Mouse (Mus musculus) heart, adult 2 months (tissue): ENCODE measurements around the gene Zfand5. TPM values are rescaled to one million over a fixed set of nuclear protein-coding genes. Genes with fewer than 3 reads are reported as not detected.

Experiments used
- DNase-seq, 2 experiments: peaks; one replicate each; pipeline ENCODE4 v3.0.0; 2021
- H3K27ac ChIP-seq: fragments of 200-600 bp; 2 replicates; pipeline ENCODE4 v1.8.1; 2022
- H3K27me3 ChIP-seq: fragments of 200-500 bp; 2 replicates; pipeline ENCODE4 v1.6.1; 2012; ENCODE audit warnings: mild to moderate bottlenecking, low read length, inconsistent platforms, mixed read lengths; ENCODE audit not compliant: control insufficient read depth, insufficient read depth
- H3K36me3 ChIP-seq: fragments of 200-500 bp; 2 replicates; pipeline ENCODE4 v1.6.1; 2012; ENCODE audit warnings: low read length, inconsistent platforms; ENCODE audit not compliant: control insufficient read depth, insufficient read depth
- H3K4me1 ChIP-seq: fragments of 200-500 bp; 2 replicates; pipeline ENCODE4 v1.6.1; 2011; ENCODE audit warnings: low read length; ENCODE audit not compliant: control insufficient read depth, insufficient read depth
- H3K4me3 ChIP-seq: fragments of 200-600 bp; 2 replicates; pipeline ENCODE4 v1.8.1; 2022
- H3K79me2 ChIP-seq: fragments of 200-500 bp; replicated peaks from 2 replicates; pipeline ENCODE4 v1.6.1; 2012; ENCODE audit warnings: mild to moderate bottlenecking, inconsistent platforms, low read length, moderate library complexity, mixed read lengths; ENCODE audit not compliant: control insufficient read depth, insufficient read depth
- H3K9ac ChIP-seq: fragments of 200-500 bp; 2 replicates; pipeline ENCODE4 v1.6.1; 2012; ENCODE audit warnings: low read depth, mild to moderate bottlenecking, control low read depth, inconsistent platforms, low read length, mixed read lengths
- CTCF ChIP-seq: fragments of 200-600 bp; IDR thresholded peaks from 2 replicates; pipeline ENCODE4 v1.8.1; 2022; ENCODE audit warnings: antibody characterized with exemption, mild to moderate bottlenecking, moderate library complexity
- EP300 ChIP-seq: fragments of 200-500 bp; IDR thresholded peaks from 2 replicates; pipeline ENCODE4 v1.6.1; 2011; ENCODE audit warnings: low read depth, low read length, control low read depth; ENCODE audit not compliant: insufficient read depth
- POLR2A ChIP-seq: fragments of 200-500 bp; IDR thresholded peaks from 2 replicates; pipeline ENCODE4 v1.6.1; 2011; ENCODE audit warnings: mild to moderate bottlenecking, low read depth, low read length, control low read depth; ENCODE audit not compliant: insufficient read depth
- whole genome bisulfite sequencing: fragments of 180-500 bp; shearing (Covaris S2); methylation state at CpG from one replicate; pipeline ENCODE4 v1.1.7; 2018; 5-methylcytosine and 5-hydroxymethylcytosine counted together
- intact Hi-C: fragments of 180-260 bp; cut with DNase I; formaldehyde crosslinking; loops from one replicate; pipeline ENCODE4 v1.15.1; 2025
- polyA plus RNA-seq: library from polyadenylated mRNA; depleted of rRNA; stranded (reverse); fragments of >200 nt; gene quantifications from 2 replicates; pipeline ENCODE4 v1.2.3, GENCODE M21; 2012
- total RNA-seq, 2 experiments: library from RNA; stranded (reverse); gene quantifications; 2 replicates each; pipeline ENCODE4 v1.2.3; 2021

The Zfand5 gene
- total and polyA plus RNA-seq, 3 experiments: 27.4 to 131 (median 114) TPM

GRCm38 (mm10) chr19:21259453-21259852 is 12.6 kb upstream of the Zfand5 start:
- H3K4me1 ChIP-seq: no peaks in the 10 kb centered on the region
- intact Hi-C loops: no loop called here
- H3K9ac ChIP-seq: no peak overlapping the region
- 86% methylated on average over 2 of the region's 2 CpGs for WGBS
- no peaks in the 10 kb centered on the region for H3K79me2 ChIP-seq
- no peaks in the 10 kb centered on the region for H3K27me3 ChIP-seq
- no peaks in the 10 kb centered on the region for H3K36me3 ChIP-seq
- no peak overlapping the region for H3K4me3 ChIP-seq
- DNase-seq: no peak
- no peak overlapping the region for H3K27ac ChIP-seq
- TF ChIP-seq EP300 (no peak), CTCF (no peak), POLR2A (no peak)

- intact Hi-C loops: no loop called here
- H3K36me3 ChIP-seq: no peaks in the 10 kb centered on the region
- TF ChIP-seq CTCF (no peak), POLR2A (no peak), EP300 (no peak)
- DNase-seq: no peak
- no peaks in the 10 kb centered on the region for H3K27me3 ChIP-seq
- no peak overlapping the region for H3K9ac ChIP-seq
- H3K27ac ChIP-seq: no peak overlapping the region
- no peaks in the 10 kb centered on the region for H3K79me2 ChIP-seq
- no peak overlapping the region for H3K4me3 ChIP-seq
- no peaks in the 10 kb centered on the region for H3K4me1 ChIP-seq
Measured at GRCm38 (mm10) chr19:21260280-21260679, 11.8 kb upstream of the Zfand5 start.

- Histone ChIP-seq H3K4me1 (peaks cover 1% of the 10 kb centered on the region; the same call in 1 of the 2 replicates), H3K36me3 (peaks cover 4% of the 10 kb centered on the region), H3K79me2 (no peaks in the 10 kb centered on the region; the same call in 1 of the 2 replicates), H3K9ac (peak overlapping the region; percentile 68), H3K27ac (peak overlapping the region; percentile 96), H3K27me3 (no peaks in the 10 kb centered on the region), H3K4me3 (peak overlapping the region; percentile 86)
- intact Hi-C loops: loop anchor here (2.0 to 5.0 kb wide), 4 partner anchors 96 to 232 kb away; partner anchors contain the start of gene Gda
- 22% methylated on average over 8 of the region's 8 CpGs for WGBS
- TF ChIP-seq EP300: no peak
- TF ChIP-seq POLR2A: no peak
- TF ChIP-seq CTCF: no peak
- DNase-seq: no peak
Measured at GRCm38 (mm10) chr19:21271186-21271585, 892 bp upstream of the Zfand5 start.

DNA sequence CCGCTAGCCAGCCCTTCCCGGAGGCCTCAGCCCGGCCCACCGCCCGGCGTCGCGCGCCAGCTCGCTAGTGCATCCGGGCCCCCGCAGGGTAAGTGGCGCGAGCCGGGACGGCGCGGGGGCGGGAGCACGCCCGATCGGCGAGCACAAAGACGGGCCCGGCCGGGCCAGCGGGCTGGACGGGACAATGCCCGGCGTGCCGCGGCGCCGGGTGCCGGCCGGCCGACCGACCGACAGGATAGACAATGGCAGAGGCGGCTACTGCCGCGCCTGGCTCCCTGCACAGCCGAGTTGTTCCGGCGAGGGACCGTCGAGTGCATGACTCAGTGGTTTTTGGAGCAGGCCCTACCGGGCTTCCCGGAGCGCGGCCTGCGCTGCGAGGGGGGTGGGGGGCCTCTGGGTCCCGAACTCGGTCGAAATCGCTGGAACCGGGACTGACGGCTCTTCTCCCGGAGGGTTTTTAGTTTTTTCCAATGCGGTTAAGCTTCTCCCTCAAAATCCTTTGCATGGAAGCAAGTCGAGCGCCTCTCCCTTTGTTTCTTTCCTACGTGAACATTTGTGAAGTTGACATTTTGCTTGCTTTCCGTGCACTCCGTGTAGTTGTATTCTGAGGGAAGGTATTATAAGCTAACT is 692 bp downstream of the Zfand5 start:
- TF ChIP-seq POLR2A: no peak
- TF ChIP-seq EP300: no peak
- TF ChIP-seq CTCF: no peak
- peak; percentile 84 to 87 for DNase-seq
- Histone ChIP-seq H3K27me3 (no peaks in the 10 kb centered on the region), H3K79me2 (no peaks in the 10 kb centered on the region; the same call in 1 of the 2 replicates), H3K36me3 (peaks cover 18% of the 10 kb centered on the region), H3K9ac (peak overlapping the region; percentile 96), H3K27ac (peak overlapping the region; percentile 96), H3K4me3 (peak overlapping the region; percentile 85), H3K4me1 (peaks cover 2% of the 10 kb centered on the region)
- under 1% methylated on average over 66 of the region's 66 CpGs for WGBS
- intact Hi-C loops: loop anchor here (5.0 kb wide), 2 partner anchors 100 to 200 kb away; partner anchors contain the start of gene Gda

- peaks cover 4% of the 10 kb centered on the region for H3K4me1 ChIP-seq
- peak overlapping the region; percentile 96 for H3K27ac ChIP-seq
- no peak for TF ChIP-seq EP300
- TF ChIP-seq POLR2A: no peak
- no peak for TF ChIP-seq CTCF
- H3K9ac ChIP-seq: peak overlapping the region; percentile 71
- H3K27me3 ChIP-seq: no peaks in the 10 kb centered on the region
- DNase-seq: no peak
- intact Hi-C loops: loop anchor here (5.0 kb wide), 2 partner anchors 99 to 199 kb away; partner anchors contain the start of gene Gda
- peak overlapping the region; percentile 85 for H3K4me3 ChIP-seq
- H3K36me3 ChIP-seq: peaks cover 23% of the 10 kb centered on the region
- WGBS: 1% methylated on average over 4 of the region's 4 CpGs
- H3K79me2 ChIP-seq: no peaks in the 10 kb centered on the region; the same call in 1 of the 2 replicates
Measured at GRCm38 (mm10) chr19:21273440-21273839, 1.4 kb downstream of the Zfand5 start.

DNA sequence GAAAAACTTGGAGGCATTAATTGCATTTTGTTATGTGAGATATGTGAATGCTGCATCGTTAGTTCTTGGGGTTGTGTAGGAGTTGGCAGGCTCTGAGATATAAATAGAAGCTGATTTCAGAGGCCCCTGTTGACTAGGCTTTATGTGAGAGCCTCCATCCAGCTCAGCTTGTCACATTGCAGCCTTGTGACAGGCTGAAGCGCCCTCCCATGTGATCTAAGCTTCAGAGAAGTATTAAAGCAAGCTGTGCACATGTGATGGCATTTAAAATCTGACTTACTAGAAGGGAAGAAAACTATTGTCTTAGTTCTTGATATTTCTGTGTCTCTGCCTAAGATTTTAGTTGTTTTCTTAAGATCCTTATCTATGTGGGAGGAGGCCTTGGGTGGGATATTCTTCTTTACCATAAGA is 2.1 kb downstream of the Zfand5 start:
- peak overlapping the region; percentile 85 for H3K4me3 ChIP-seq
- H3K27me3 ChIP-seq: no peaks in the 10 kb centered on the region
- H3K4me1 ChIP-seq: peaks cover 4% of the 10 kb centered on the region
- peak overlapping the region; percentile 96 for H3K27ac ChIP-seq
- peak; percentile 48 to 78 for DNase-seq
- 0% methylated on average over 2 of the region's 2 CpGs for WGBS
- H3K36me3 ChIP-seq: peaks cover 28% of the 10 kb centered on the region
- TF ChIP-seq POLR2A (peak; percentile 58), CTCF (no peak), EP300 (peak; percentile 82)
- no peaks in the 10 kb centered on the region; the same call in 1 of the 2 replicates for H3K79me2 ChIP-seq
- H3K9ac ChIP-seq: peak overlapping the region; percentile 61; the same call in 1 of the 2 replicates
- intact Hi-C loops: loop anchor here (5.0 kb wide), 2 partner anchors 98 to 198 kb away; partner anchors contain the start of gene Gda
